Mouse (Mus musculus) bone marrow macrophage, adult 2 months (primary cell): Measurements from ENCODE around the gene Tbc1d24.
A peak's percentile ranks its signal among the peaks of the same experiment; 100 is the strongest.
"Not testable (repeated sequence)": the region's sequence is repeated elsewhere in the genome, so short reads cannot be mapped to it uniquely, and the experiment has no call there.

ENCODE experiments used
- CTCF ChIP-seq: IDR thresholded peaks from 2 replicates; pipeline ENCODE4 v1.5.1; 2012; ENCODE audit warnings: low read depth, mild to moderate bottlenecking, low read length, moderate library complexity
- POLR2A ChIP-seq: IDR thresholded peaks from 2 replicates; pipeline ENCODE4 v1.6.1; 2012; ENCODE audit warnings: mild to moderate bottlenecking, low read depth, low read length, borderline replicate concordance

GRCm38 (mm10) chr17:24132919-24133318 is 72.4 kb downstream of the Tbc1d24 start:
- not testable (repeated sequence) for TF ChIP-seq POLR2A
- TF ChIP-seq CTCF, result peak; percentile 51; the same call in 1 of the 2 replicates
